In the genomic region with DNA sequence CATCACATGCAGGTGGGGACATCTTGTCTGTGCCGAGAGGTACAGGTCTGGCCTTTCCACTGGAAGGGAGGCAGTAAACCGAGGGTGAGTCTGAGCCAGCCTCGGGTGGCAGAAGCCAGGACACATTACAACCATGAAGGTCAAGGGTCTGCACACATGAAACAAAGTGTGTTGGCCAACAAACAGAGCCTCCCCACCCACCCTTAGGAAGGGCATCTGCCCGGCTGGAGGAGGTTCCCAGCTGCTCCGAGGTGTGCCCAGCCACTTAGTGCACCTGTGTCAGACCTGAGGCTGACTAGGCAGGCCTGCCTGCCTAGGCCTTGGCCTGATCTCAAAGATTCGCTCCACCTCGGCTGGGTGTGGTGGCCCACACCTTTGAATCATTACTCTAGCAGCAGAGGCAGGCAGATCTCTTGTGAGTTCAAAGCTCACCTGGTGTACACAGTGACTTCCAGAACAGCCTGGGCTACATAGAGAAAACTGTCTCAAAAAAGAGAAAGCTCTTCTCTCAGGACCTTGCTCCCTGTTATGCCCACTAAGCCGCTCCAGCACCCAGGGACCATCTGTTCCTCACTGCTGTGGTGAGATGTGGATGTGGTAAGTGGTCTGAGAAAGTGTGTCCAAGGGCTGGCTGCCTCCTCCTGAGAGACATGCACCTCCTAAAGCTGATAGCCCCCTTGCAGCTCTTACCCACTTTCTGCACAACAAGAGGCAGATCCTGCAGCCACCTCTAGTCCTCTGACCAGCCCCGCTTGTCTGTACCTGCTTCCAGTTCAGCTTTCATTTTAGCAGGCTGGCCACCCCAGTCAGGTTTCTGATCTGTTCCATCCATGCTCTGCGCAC, we compare ENCODE assay signal across 9 mouse cellular contexts. TPM values are rescaled to one million over a fixed set of nuclear protein-coding genes. Genes with fewer than 3 reads are reported as not detected.
DNase-seq lines count a peak whose midpoint lies in the region; ATAC-seq and TF ChIP-seq lines count a peak whose summit lies in the region.
"Had no signal": no experiment of that assay in that cellular context is flagged by ENCODE, and none has a peak within 500 bp of the region (broad histone marks: within the 10 kb centered on the region; RNA-seq: fewer than 3 reads in every experiment).

No protein-coding gene starts in this region.

- peak overlapping the region; percentile 76 for H3K4me2 ChIP-seq in heart, embryonic 12.5 days
- H3K4me2 ChIP-seq in forebrain, embryonic 13.5 days, result no peak overlapping the region
- H3K4me2 ChIP-seq in midbrain, embryonic 13.5 days (replicated peaks), result peak overlapping the region; percentile 85; the same call in 1 of the 2 replicates

- H3K27ac ChIP-seq in heart, embryonic 12.5 days (ENCODE audit: poor library complexity, severe bottlenecking), result peak overlapping the region; percentile 99
- H3K27ac ChIP-seq in MEL (ENCODE audit: control insufficient read depth, low read depth, low read length), result peak overlapping the region; percentile 46
- peak overlapping the region; percentile 100 for H3K27ac ChIP-seq in forebrain, embryonic 13.5 days
- H3K27ac ChIP-seq in midbrain, embryonic 13.5 days, result peak overlapping the region; percentile 100

- no peak for TF ChIP-seq CTCF in MEL (IDR thresholded peaks at IDR 0.05 in 2 of 3, conservative IDR thresholded peaks at IDR 0.05 in 1 of 3; ENCODE audit: control insufficient read depth in 1 of 3, insufficient read depth in 1 of 3, low read depth in 2 of 3, low read length in 3 of 3, poor library complexity in 1 of 3, severe bottlenecking in 1 of 3)

- TF ChIP-seq POLR2A in MEL (IDR thresholded peaks at IDR 0.05; ENCODE audit: control insufficient read depth in 1 of 2, insufficient read depth in 1 of 2, low read depth in 1 of 2, low read length in 2 of 2, poor library complexity in 1 of 2), result 0 out of 4 replicates have a peak, but pooled peaks of 1 of the 2 experiments have one; percentile 18

- H3K36me3 ChIP-seq in heart, embryonic 12.5 days, result peaks cover 7% of the 10 kb centered on the region
- H3K36me3 ChIP-seq in MEL (ENCODE audit: control insufficient read depth in 1 of 2, insufficient read depth in 2 of 2, low read length in 2 of 2), result peaks cover 0 to 31% of the 10 kb centered on the region in 2 experiments; a peak in 2 of 4 replicates
- H3K36me3 ChIP-seq in forebrain, embryonic 13.5 days (ENCODE audit: poor library complexity, severe bottlenecking), result peaks cover 8% of the 10 kb centered on the region
- H3K36me3 ChIP-seq in midbrain, embryonic 13.5 days, result peaks cover 6% of the 10 kb centered on the region

- intact Hi-C loops in heart, postnatal 25 days (cut with DNase I), result loop anchor here (2.0 kb wide), 2 partner anchors 17 to 27 kb away; partner anchors contain the start of gene Faap100

- H3K4me3 ChIP-seq in heart, embryonic 12.5 days, result peak overlapping the region; percentile 95; the same call in 1 of the 2 replicates
- no peak overlapping the region for H3K4me3 ChIP-seq in MEL (ENCODE audit: control insufficient read depth in 1 of 2, insufficient read depth in 1 of 2, low read depth in 2 of 2, low read length in 2 of 2)
- H3K4me3 ChIP-seq in forebrain, embryonic 13.5 days, result no peak overlapping the region
- H3K4me3 ChIP-seq in midbrain, embryonic 13.5 days (replicated peaks), result no peak overlapping the region

- H3K9ac ChIP-seq in heart, embryonic 12.5 days, result peak overlapping the region; percentile 98
- no peak overlapping the region for H3K9ac ChIP-seq in MEL (ENCODE audit: control insufficient read depth, low read depth, low read length, poor library complexity, severe bottlenecking)
- H3K9ac ChIP-seq in forebrain, embryonic 13.5 days, result 0 out of 2 replicates have a peak overlapping the region, but pooled peaks have one; percentile 2
- no peak overlapping the region; the same call in 1 of the 2 replicates for H3K9ac ChIP-seq in midbrain, embryonic 13.5 days (replicated peaks)

- 84% methylated on average over 10 of the region's 10 CpGs for WGBS in heart, embryonic 12.5 days
- 88% methylated on average over 10 of the region's 10 CpGs for WGBS in forebrain, embryonic 13.5 days
- 90% methylated on average over 10 of the region's 10 CpGs for WGBS in midbrain, embryonic 13.5 days

- H3K4me1 ChIP-seq in heart, embryonic 12.5 days (replicated peaks), result peaks cover 53% of the 10 kb centered on the region
- H3K4me1 ChIP-seq in MEL (ENCODE audit: control insufficient read depth in 1 of 2, insufficient read depth in 2 of 2, low read length in 2 of 2), result peaks cover 9 to 45% of the 10 kb centered on the region in 2 experiments
- H3K4me1 ChIP-seq in forebrain, embryonic 13.5 days, result peaks cover 44% of the 10 kb centered on the region
- H3K4me1 ChIP-seq in midbrain, embryonic 13.5 days (replicated peaks), result peaks cover 48% of the 10 kb centered on the region

- H3K79me2 ChIP-seq in MEL (ENCODE audit: control insufficient read depth, insufficient read depth, low read length, poor library complexity), result peaks cover 21% of the 10 kb centered on the region

- no peak for ATAC-seq in heart, embryonic 12.5 days (ENCODE audit: insufficient number of reproducible peaks, low FRiP score)
- no peak for ATAC-seq in forebrain, embryonic 13.5 days
- no peak for ATAC-seq in midbrain, embryonic 13.5 days

- no peaks in the 10 kb centered on the region for H3K27me3 ChIP-seq in heart, embryonic 12.5 days (replicated peaks)
- H3K27me3 ChIP-seq in MEL (ENCODE audit: control insufficient read depth in 1 of 2, insufficient read depth in 2 of 2, low read length in 2 of 2), result no peaks in the 10 kb centered on the region
- H3K27me3 ChIP-seq in forebrain, embryonic 13.5 days, result no peaks in the 10 kb centered on the region
- no peaks in the 10 kb centered on the region for H3K27me3 ChIP-seq in midbrain, embryonic 13.5 days

- no peaks in the 10 kb centered on the region for H3K9me3 ChIP-seq in heart, embryonic 12.5 days (replicated peaks)
- no peaks in the 10 kb centered on the region for H3K9me3 ChIP-seq in MEL (replicated peaks; ENCODE audit: insufficient read depth, low read length)
- H3K9me3 ChIP-seq in forebrain, embryonic 13.5 days (replicated peaks), result no peaks in the 10 kb centered on the region
- no peaks in the 10 kb centered on the region for H3K9me3 ChIP-seq in midbrain, embryonic 13.5 days

- DNase-seq in heart, postnatal 25 days (ENCODE audit: low spot score), result no peak
- DNase-seq in MEL (ENCODE audit: low read depth, low spot score), result no peak
- DNase-seq in kidney, adult 9 months, result peak; percentile 53
- no peak for DNase-seq in left cerebral cortex, adult 9 months (ENCODE audit: low spot score in 2 of 2)
- DNase-seq in retina, postnatal 1 day, result no peak

- TF ChIP-seq EP300 in MEL (IDR thresholded peaks at IDR 0.05; ENCODE audit: low read depth in 1 of 2, low read length in 2 of 2), result no peak

- TF ChIP-seq RAD21 in MEL (IDR thresholded peaks at IDR 0.05; ENCODE audit: low read depth, low read length), result no peak

TF ChIP-seq in MEL, 35 proteins besides CTCF, POLR2A, EP300 and RAD21 (continues in another document):
- no peak for TF ChIP-seq TCF12 (IDR thresholded peaks at IDR 0.05; ENCODE audit: low read depth, low read length)
- TF ChIP-seq ELF1 (IDR thresholded peaks at IDR 0.05; ENCODE audit: low read depth, low read length), result no peak
- TF ChIP-seq GATA1 (IDR thresholded peaks at IDR 0.05; ENCODE audit: low read depth, low read length), result no peak
- no peak for TF ChIP-seq POLR2AphosphoS2 (IDR thresholded peaks at IDR 0.05; ENCODE audit: low read length)
- no peak for TF ChIP-seq ZNF384 (IDR thresholded peaks at IDR 0.05; ENCODE audit: low read depth, low read length)
- TF ChIP-seq TAL1 (IDR thresholded peaks at IDR 0.05; ENCODE audit: low read length), result no peak
- no peak for TF ChIP-seq MEF2A (IDR thresholded peaks at IDR 0.05; ENCODE audit: extremely low read depth, insufficient replicate concordance, low read depth, low read length, poor library complexity, severe bottlenecking)
- no peak for TF ChIP-seq POLR2AphosphoS5 (IDR thresholded peaks at IDR 0.05; ENCODE audit: borderline replicate concordance, low read depth, low read length)
- no peak for TF ChIP-seq GABPA (IDR thresholded peaks at IDR 0.05; ENCODE audit: low read depth, low read length)
- no peak for TF ChIP-seq NELFE (IDR thresholded peaks at IDR 0.05; ENCODE audit: low read depth, low read length)
- no peak for TF ChIP-seq ETS1 (IDR thresholded peaks at IDR 0.05; ENCODE audit: low read depth, low read length)
- no peak for TF ChIP-seq KAT2A (conservative IDR thresholded peaks at IDR 0.05; ENCODE audit: low read depth, low read length)
- no peak for TF ChIP-seq SIN3A (IDR thresholded peaks at IDR 0.05; ENCODE audit: low read length)
- TF ChIP-seq ZKSCAN1 (IDR thresholded peaks at IDR 0.05; ENCODE audit: low read depth, low read length), result no peak
- no peak for TF ChIP-seq BHLHE40 (IDR thresholded peaks at IDR 0.05; ENCODE audit: borderline replicate concordance, low read depth, low read length)
- TF ChIP-seq MYC (IDR thresholded peaks at IDR 0.05; ENCODE audit: low read depth, low read length), result no peak

RNA-seq across cellular contexts. Expression of gene Actg1, which starts 3.1 kb away (rescaled TPM):
- 1,404 and 1,426 TPM in 2 replicates for polyA plus RNA-seq in heart, embryonic 12.5 days (2016; fragmentation: Nextera tagmentation; extraction: Ambion mirVana)
- 100 to 1,000 TPM; 282 to 346 TPM for total RNA-seq in heart, postnatal 25 days (2021)
- 1,328 and 1,871 TPM in 2 replicates for total RNA-seq in MEL (2012; rRNA removed)
- polyA plus RNA-seq in MEL (2012; ENCODE audit: insufficient read depth in 1 of 2, insufficient read length in 2 of 2, low read depth in 1 of 2, low replicate concordance in 2 of 2, missing spikeins in 1 of 2), result 1,000 to 10,000 TPM in 1 of 2 experiments, 100 to 1,000 TPM in 1; 899 to 1,784 TPM
- 3,229 and 3,555 TPM in 2 replicates for polyA plus RNA-seq in forebrain, embryonic 13.5 days (2015; fragmentation: Nextera tagmentation; extraction: Ambion mirVana)
- polyA plus RNA-seq in midbrain, embryonic 13.5 days (2015; fragmentation: Nextera tagmentation; extraction: Ambion mirVana), result 3,928 and 4,113 TPM in 2 replicates

RNA-seq across cellular contexts. Expression of gene Fscn2, which starts 9.9 kb away (rescaled TPM):
- 0.17 and 0.63 TPM in 2 replicates for polyA plus RNA-seq in heart, embryonic 12.5 days (2016; fragmentation: Nextera tagmentation; extraction: Ambion mirVana)
- total RNA-seq in heart, postnatal 25 days (2021), result not detected
- 0.29 and 0.62 TPM in 2 replicates for total RNA-seq in MEL (2012; rRNA removed)
- polyA plus RNA-seq in MEL (2012; ENCODE audit: insufficient read depth in 1 of 2, insufficient read length in 2 of 2, low read depth in 1 of 2, low replicate concordance in 2 of 2, missing spikeins in 1 of 2), result under 1 TPM in 1 of 2 experiments, not detected in 1; 0.61 TPM
- polyA plus RNA-seq in forebrain, embryonic 13.5 days (2015; fragmentation: Nextera tagmentation; extraction: Ambion mirVana), result 1.3 and 1.7 TPM in 2 replicates
- 1.9 and 2.2 TPM in 2 replicates for polyA plus RNA-seq in midbrain, embryonic 13.5 days (2015; fragmentation: Nextera tagmentation; extraction: Ambion mirVana)
- polyA plus RNA-seq: large intestine, adult 2 months had no signal

RNA-seq across cellular contexts. Expression of gene Faap100, which starts 27.1 kb away (rescaled TPM):
- polyA plus RNA-seq in heart, embryonic 12.5 days (2016; fragmentation: Nextera tagmentation; extraction: Ambion mirVana), result 32.0 and 32.3 TPM in 2 replicates
- total RNA-seq in heart, postnatal 25 days (2021), result 10 to 100 TPM; 15.2 to 15.3 TPM
- total RNA-seq in MEL (2012; rRNA removed), result 34.9 and 45.7 TPM in 2 replicates
- polyA plus RNA-seq in MEL (2012; ENCODE audit: insufficient read depth in 1 of 2, insufficient read length in 2 of 2, low read depth in 1 of 2, low replicate concordance in 2 of 2, missing spikeins in 1 of 2), result 10 to 100 TPM in 1 of 2 experiments, not detected in 1; 27.1 TPM
- polyA plus RNA-seq in forebrain, embryonic 13.5 days (2015; fragmentation: Nextera tagmentation; extraction: Ambion mirVana), result 51.0 and 63.1 TPM in 2 replicates
- polyA plus RNA-seq in midbrain, embryonic 13.5 days (2015; fragmentation: Nextera tagmentation; extraction: Ambion mirVana), result 80.9 and 81.1 TPM in 2 replicates

Comparison
In these comparisons a context has a peak if more than half of its experiments do, and no peak if none do; other contexts are left out.
1. H3K27ac ChIP-seq: peak in every context shown above with its lines; median percentile 100 in forebrain, embryonic 13.5 days; 100 in midbrain, embryonic 13.5 days; 99 in heart, embryonic 12.5 days; 46 in MEL.
2. H3K9ac ChIP-seq: peak in heart, embryonic 12.5 days (single experiment) and forebrain, embryonic 13.5 days (single experiment); none in MEL (single experiment) and midbrain, embryonic 13.5 days (single experiment).